Mouse (Mus musculus) bone marrow macrophage, adult 2 months (primary cell): ENCODE results near the gene Kcnq5. TPM values are rescaled to one million over a fixed set of nuclear protein-coding genes. Genes with fewer than 3 reads are reported as not detected.
"Not testable (repeated sequence)": the region's sequence is repeated elsewhere in the genome, so short reads cannot be mapped to it uniquely, and the experiment has no call there.

Experiments used
- H3K27ac ChIP-seq: 2 replicates; pipeline ENCODE4 v1.5.1; 2012; ENCODE audit warnings: low read depth, low read length; ENCODE audit not compliant: insufficient read depth
- H3K4me1 ChIP-seq: 2 replicates; pipeline ENCODE4 v1.6.1; 2012; ENCODE audit warnings: low read length; ENCODE audit not compliant: control insufficient read depth, insufficient read depth
- H3K4me3 ChIP-seq: 2 replicates; pipeline ENCODE4 v1.5.1; 2012; ENCODE audit warnings: mild to moderate bottlenecking, low read length, moderate library complexity; ENCODE audit not compliant: insufficient read depth
- CTCF ChIP-seq: IDR thresholded peaks from 2 replicates; pipeline ENCODE4 v1.5.1; 2012; ENCODE audit warnings: low read depth, mild to moderate bottlenecking, low read length, moderate library complexity
- POLR2A ChIP-seq: IDR thresholded peaks from 2 replicates; pipeline ENCODE4 v1.6.1; 2012; ENCODE audit warnings: mild to moderate bottlenecking, low read depth, low read length, borderline replicate concordance
- polyA plus RNA-seq: library from polyadenylated mRNA; stranded (reverse); fragments of >200 nt; gene quantifications from 2 replicates; pipeline ENCODE4 v1.2.4, GENCODE M21; 2012; ENCODE audit not compliant: missing spikeins, insufficient read depth, insufficient read length

The Kcnq5 gene
- polyA plus RNA-seq, 1 experiment, result not detected

DNA sequence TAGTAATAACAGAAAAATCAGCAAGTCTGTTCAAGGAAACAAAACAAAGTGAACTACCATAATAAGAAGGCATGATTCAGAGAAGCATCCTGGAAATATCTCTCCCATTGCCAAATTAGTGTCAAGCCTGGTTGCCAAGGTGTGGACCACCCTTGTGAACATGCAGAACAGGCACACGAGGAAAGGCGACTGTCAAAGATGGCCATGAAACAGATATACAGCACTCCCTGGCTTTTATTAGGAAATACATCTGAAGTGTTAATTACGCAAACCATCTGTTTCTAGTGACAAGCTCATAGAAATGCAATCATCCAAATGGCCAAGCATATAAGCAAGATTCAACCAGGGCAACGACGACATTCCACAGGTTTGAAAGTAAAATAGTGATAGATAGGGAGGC is 187.8 kb downstream of the Kcnq5 start:
- TF ChIP-seq POLR2A (no peak), CTCF (no peak)
- no peak overlapping the region for H3K27ac ChIP-seq
- no peak overlapping the region for H3K4me3 ChIP-seq
- H3K4me1 ChIP-seq, result no peaks in the 10 kb centered on the region

GRCm38 (mm10) chr1:21770494-21770893 is 191.2 kb downstream of the Kcnq5 start:
- H3K27ac ChIP-seq, result no peak overlapping the region
- no peak for TF ChIP-seq POLR2A
- TF ChIP-seq CTCF, result no peak

DNA sequence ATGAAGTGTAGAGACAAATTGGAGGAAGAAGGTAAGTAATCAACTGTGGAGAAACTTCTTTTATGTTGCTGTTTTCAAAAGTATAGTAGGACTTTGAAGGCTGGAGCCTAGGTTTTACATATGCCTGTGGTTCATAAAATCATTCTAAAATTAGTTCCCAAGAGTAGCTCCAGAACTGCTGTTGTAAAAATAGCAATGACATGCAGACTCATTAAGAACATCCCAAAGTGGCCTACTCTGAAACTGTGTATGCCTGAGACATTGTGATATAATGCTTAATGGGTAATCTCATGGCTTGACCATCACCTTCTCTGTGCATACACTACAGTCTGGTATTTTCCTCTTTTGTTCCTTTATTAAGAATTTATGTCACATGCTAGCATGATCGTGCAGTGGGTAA is 212.4 kb downstream of the Kcnq5 start:
- Histone ChIP-seq H3K4me3 (no peak overlapping the region), H3K27ac (no peak overlapping the region), H3K4me1 (no peaks in the 10 kb centered on the region)
- no peak for TF ChIP-seq POLR2A
- no peak for TF ChIP-seq CTCF

More at GRCm38 (mm10) chr1:21770494-21770893, 191.2 kb downstream of the Kcnq5 start:
- H3K4me3 ChIP-seq, result no peak overlapping the region
- H3K4me1 ChIP-seq, result no peaks in the 10 kb centered on the region

DNA sequence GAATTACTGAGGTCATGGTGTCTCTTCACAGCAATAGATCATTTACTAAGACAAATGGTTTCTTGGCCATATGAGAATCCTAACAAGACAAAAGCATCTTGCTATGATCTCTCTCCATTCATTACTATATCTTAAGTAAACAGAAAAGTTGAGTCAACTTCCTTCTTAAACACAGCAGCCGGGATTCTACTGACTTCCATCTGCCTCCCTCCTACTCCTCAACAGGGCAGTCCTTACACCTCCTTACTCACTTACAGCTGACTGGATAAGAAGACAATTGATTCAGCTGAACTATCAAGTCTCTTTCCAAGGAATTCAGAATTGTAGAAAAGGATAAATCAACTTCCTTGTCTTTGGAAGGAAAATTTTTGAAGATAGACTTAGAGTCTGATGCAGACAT is 232.6 kb downstream of the Kcnq5 start:
- H3K4me1 ChIP-seq, result no peaks in the 10 kb centered on the region
- TF ChIP-seq POLR2A, result no peak
- no peak for TF ChIP-seq CTCF
- no peak overlapping the region for H3K27ac ChIP-seq
- H3K4me3 ChIP-seq, result no peak overlapping the region

GRCm38 (mm10) chr1:21723231-21723630 is 238.5 kb downstream of the Kcnq5 start:
- H3K4me3 ChIP-seq, H3K27ac ChIP-seq, H3K4me1 ChIP-seq: not testable (repeated sequence)

DNA sequence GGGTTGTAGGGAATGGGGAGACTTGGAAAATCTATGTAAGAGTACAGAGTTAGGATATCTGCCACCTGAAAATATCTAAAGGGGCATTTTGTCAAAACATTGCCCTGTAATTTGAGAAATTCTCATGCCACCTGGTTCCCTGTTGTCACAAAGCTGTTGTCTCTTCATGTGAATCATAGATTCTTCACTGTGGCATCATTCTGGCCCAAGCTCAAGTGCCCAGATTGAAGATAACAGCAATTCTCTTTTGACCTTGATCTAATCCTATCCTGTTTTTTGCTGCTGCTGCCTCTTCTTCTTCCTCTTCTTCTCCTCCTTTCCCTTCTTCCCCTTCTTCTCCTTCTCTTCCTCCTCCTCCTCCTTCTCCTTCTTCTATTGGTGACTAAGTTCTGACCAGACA is 240.5 kb downstream of the Kcnq5 start:
- H3K4me3 ChIP-seq, result no peak overlapping the region
- TF ChIP-seq POLR2A (no peak), CTCF (no peak)
- no peaks in the 10 kb centered on the region for H3K4me1 ChIP-seq
- H3K27ac ChIP-seq, result no peak overlapping the region

- Histone ChIP-seq H3K4me1 (no peaks in the 10 kb centered on the region), H3K4me3 (no peak overlapping the region), H3K27ac (no peak overlapping the region)
- TF ChIP-seq CTCF (no peak), POLR2A (no peak)
These were observed 246.9 kb downstream of the Kcnq5 start for GRCm38 (mm10) chr1:21714816-21715215.

GRCm38 (mm10) chr1:21712711-21713110 is 249.0 kb downstream of the Kcnq5 start:
- no peak for TF ChIP-seq POLR2A
- TF ChIP-seq CTCF, result no peak
- Histone ChIP-seq H3K27ac (no peak overlapping the region), H3K4me1 (no peaks in the 10 kb centered on the region), H3K4me3 (no peak overlapping the region)

DNA sequence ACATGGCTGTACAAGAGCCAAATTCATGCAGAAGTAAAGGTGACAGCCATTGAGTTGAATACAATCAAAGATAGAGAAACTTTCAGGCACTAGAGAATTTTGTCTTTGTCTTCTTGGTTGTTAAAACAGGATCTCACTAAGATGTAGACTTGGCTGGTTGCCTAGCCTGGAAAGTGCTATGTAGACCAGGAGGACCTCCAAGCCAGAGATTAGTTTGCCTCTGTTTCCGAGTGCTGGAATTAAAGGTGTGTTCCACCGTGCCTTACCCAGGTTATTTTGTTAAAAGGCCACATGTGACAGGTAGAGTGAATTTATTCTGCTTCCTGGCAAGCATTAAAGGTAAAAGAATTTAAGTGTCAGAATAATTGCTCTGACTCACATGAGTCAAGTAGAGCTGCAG is 271.3 kb downstream of the Kcnq5 start:
- TF ChIP-seq CTCF (no peak), POLR2A (no peak)
- no peaks in the 10 kb centered on the region for H3K4me1 ChIP-seq
- H3K27ac ChIP-seq, result no peak overlapping the region
- H3K4me3 ChIP-seq, result no peak overlapping the region

DNA sequence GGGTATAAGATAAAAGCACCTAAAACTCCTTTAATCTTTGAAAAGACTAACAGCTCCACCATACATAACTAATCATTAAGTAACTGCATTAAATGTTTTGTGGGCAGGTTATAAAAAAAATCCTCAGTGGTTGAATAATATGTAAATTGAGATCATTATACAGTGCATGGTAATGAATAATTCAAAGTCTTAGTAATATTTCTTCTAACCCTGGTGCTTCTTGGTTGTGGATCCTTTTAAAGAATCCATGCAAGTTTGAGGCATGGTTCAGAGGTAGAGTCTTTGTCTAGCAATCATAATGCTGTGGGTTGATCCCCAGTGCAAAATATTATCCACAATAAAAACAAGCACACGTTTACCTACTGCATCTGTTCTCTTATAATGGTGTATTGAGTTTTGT is 272.8 kb downstream of the Kcnq5 start:
- no peaks in the 10 kb centered on the region for H3K4me1 ChIP-seq
- TF ChIP-seq CTCF, result no peak
- no peak for TF ChIP-seq POLR2A

DNA sequence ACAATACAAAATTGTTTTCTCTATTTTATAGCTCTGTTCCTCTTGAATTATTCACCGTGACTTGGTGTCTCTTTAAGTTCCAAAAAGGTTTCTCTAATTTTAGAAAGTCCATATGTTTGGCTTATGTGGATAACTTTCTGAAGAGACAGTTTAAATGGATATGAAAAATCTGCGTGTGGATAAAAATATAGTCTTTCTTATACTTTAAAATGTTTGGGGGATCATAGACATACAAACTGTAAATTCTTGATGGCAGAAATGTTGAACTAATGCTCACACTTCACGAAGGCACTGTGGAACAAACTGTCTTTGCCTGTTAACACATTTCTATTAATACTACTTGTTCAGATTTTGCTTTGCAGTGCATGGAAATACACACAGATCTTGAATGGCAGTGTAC is 277.3 kb downstream of the Kcnq5 start:
- no peak for TF ChIP-seq POLR2A
- no peak for TF ChIP-seq CTCF
- Histone ChIP-seq H3K4me1 (no peaks in the 10 kb centered on the region), H3K4me3 (no peak overlapping the region)

More for the DNA sequence above, 272.8 kb downstream of the Kcnq5 start:
- no peak overlapping the region for H3K4me3 ChIP-seq
- no peak overlapping the region for H3K27ac ChIP-seq

GRCm38 (mm10) chr1:21676805-21677204 is 284.9 kb downstream of the Kcnq5 start:
- Histone ChIP-seq H3K4me3 (no peak overlapping the region), H3K4me1 (no peaks in the 10 kb centered on the region), H3K27ac (no peak overlapping the region)
- no peak for TF ChIP-seq CTCF
- no peak for TF ChIP-seq POLR2A

More for the DNA sequence above, 277.3 kb downstream of the Kcnq5 start:
- no peak overlapping the region for H3K27ac ChIP-seq
